Mouse (Mus musculus) kidney, adult 2 months (tissue): ENCODE data around the gene Tapbpl. TPM values are rescaled to one million over a fixed set of nuclear protein-coding genes. Genes with fewer than 3 reads are reported as not detected.
A peak's percentile ranks its signal among the peaks of the same experiment; 100 is the strongest.
"Not testable (repeated sequence)": the region's sequence is repeated elsewhere in the genome, so short reads cannot be mapped to it uniquely, and the experiment has no call there.

ENCODE experiments used
- DNase-seq: peaks from one replicate; pipeline ENCODE4 v3.0.0; 2021
- H3K27ac ChIP-seq: fragments of 200-500 bp; 2 replicates; pipeline ENCODE4 v1.5.1; 2012; ENCODE audit warnings: low read depth, low read length, control low read depth, inconsistent platforms; ENCODE audit not compliant: insufficient read depth
- H3K27me3 ChIP-seq: fragments of 200-500 bp; replicated peaks from 2 replicates; pipeline ENCODE4 v1.6.1; 2012; ENCODE audit warnings: mild to moderate bottlenecking, moderate library complexity, low read length, inconsistent platforms; ENCODE audit not compliant: control insufficient read depth, insufficient read depth
- H3K36me3 ChIP-seq: fragments of 200-500 bp; 2 replicates; pipeline ENCODE4 v1.6.1; 2012; ENCODE audit warnings: mild to moderate bottlenecking, moderate library complexity, low read length, inconsistent platforms; ENCODE audit not compliant: control insufficient read depth, insufficient read depth
- H3K4me1 ChIP-seq: fragments of 200-500 bp; 2 replicates; pipeline ENCODE4 v1.6.1; 2011; ENCODE audit warnings: low read length; ENCODE audit not compliant: control insufficient read depth, insufficient read depth
- H3K4me3 ChIP-seq: fragments of 200-500 bp; 2 replicates; pipeline ENCODE4 v1.5.1; 2011; ENCODE audit warnings: mild to moderate bottlenecking, low read depth, low read length, control low read depth; ENCODE audit not compliant: insufficient read depth
- CTCF ChIP-seq: fragments of 200-500 bp; conservative IDR thresholded peaks from 2 replicates; pipeline ENCODE4 v1.5.1; 2011; ENCODE audit warnings: low read depth, mild to moderate bottlenecking, control low read depth, low read length, moderate library complexity, mixed read lengths; ENCODE audit not compliant: insufficient read depth, insufficient read length
- POLR2A ChIP-seq: fragments of 200-500 bp; IDR thresholded peaks from one replicate; pipeline ENCODE4 v1.6.1; 2011; ENCODE audit warnings: low read depth, low read length, control low read depth
- WGBS: fragments of 180-500 bp; shearing (Covaris S2); methylation state at CpG from one replicate; pipeline ENCODE4 v1.1.7; 2018; 5-methylcytosine and 5-hydroxymethylcytosine counted together
- polyA plus RNA-seq: library from polyadenylated mRNA; depleted of rRNA; stranded (reverse); fragments of >200 nt; gene quantifications from 2 replicates; pipeline ENCODE4 v1.2.3, GENCODE M21; 2012

Gene Tapbpl
- polyA plus RNA-seq, 1 experiment = 16.4 TPM

GRCm38 (mm10) chr6:125267469-125267868 lies 35.8 kb upstream of the Tapbpl start:
- DNase-seq = no peak

GRCm38 (mm10) chr6:125266600-125266999 lies 34.9 kb upstream of the Tapbpl start:
- not testable (repeated sequence) for H3K36me3 ChIP-seq, DNase-seq, H3K27ac ChIP-seq, H3K27me3 ChIP-seq, H3K4me3 ChIP-seq, H3K4me1 ChIP-seq
- 71% methylated on average over 6 of the region's 6 CpGs for WGBS

More at GRCm38 (mm10) chr6:125267469-125267868, 35.8 kb upstream of the Tapbpl start:
- Histone ChIP-seq H3K4me1 (peaks cover 3% of the 10 kb centered on the region; the same call in 1 of the 2 replicates), H3K27ac (no peak overlapping the region), H3K4me3 (no peak overlapping the region), H3K27me3 (no peaks in the 10 kb centered on the region), H3K36me3 (no peaks in the 10 kb centered on the region)
- 79% methylated on average over 3 of the region's 3 CpGs for WGBS
- TF ChIP-seq CTCF (no peak), POLR2A (no peak)

- 71% methylated on average over 13 of the region's 13 CpGs for WGBS
- Histone ChIP-seq H3K4me1 (no peaks in the 10 kb centered on the region), H3K27me3 (no peaks in the 10 kb centered on the region), H3K4me3 (no peak overlapping the region), H3K36me3 (no peaks in the 10 kb centered on the region), H3K27ac (no peak overlapping the region)
- no peak for DNase-seq
- no peak for TF ChIP-seq POLR2A
- TF ChIP-seq CTCF = no peak
These were observed 34.4 kb upstream of the Tapbpl start for GRCm38 (mm10) chr6:125266091-125266490.

- TF ChIP-seq CTCF = no peak
- TF ChIP-seq POLR2A = no peak
- H3K27me3 ChIP-seq = no peaks in the 10 kb centered on the region
- no peaks in the 10 kb centered on the region for H3K4me1 ChIP-seq
- H3K36me3 ChIP-seq = no peaks in the 10 kb centered on the region
- no peak overlapping the region for H3K27ac ChIP-seq
- no peak overlapping the region for H3K4me3 ChIP-seq
- WGBS = 56% methylated on average over 10 of the region's 10 CpGs
- no peak for DNase-seq
These were observed 33.6 kb upstream of the Tapbpl start for GRCm38 (mm10) chr6:125265239-125265638.

GRCm38 (mm10) chr6:125264219-125264618 lies 32.6 kb upstream of the Tapbpl start:
- H3K4me1 ChIP-seq = no peaks in the 10 kb centered on the region
- no peaks in the 10 kb centered on the region for H3K27me3 ChIP-seq
- H3K27ac ChIP-seq = no peak overlapping the region
- H3K36me3 ChIP-seq = no peaks in the 10 kb centered on the region
- DNase-seq = no peak
- WGBS = 84% methylated on average over 9 of the region's 9 CpGs
- H3K4me3 ChIP-seq = no peak overlapping the region
- TF ChIP-seq POLR2A (no peak), CTCF (no peak)

GRCm38 (mm10) chr6:125260006-125260555 lies 28.4 kb upstream of the Tapbpl start:
- H3K36me3 ChIP-seq = no peaks in the 10 kb centered on the region
- DNase-seq = no peak
- H3K27ac ChIP-seq = no peak overlapping the region
- H3K4me3 ChIP-seq = no peak overlapping the region
- TF ChIP-seq CTCF = no peak
- no peak for TF ChIP-seq POLR2A
- WGBS = 84% methylated on average over 10 of the region's 10 CpGs
- H3K27me3 ChIP-seq = no peaks in the 10 kb centered on the region
- H3K4me1 ChIP-seq = peaks cover 17% of the 10 kb centered on the region

GRCm38 (mm10) chr6:125256222-125256966 lies 24.7 kb upstream of the Tapbpl start:
- Histone ChIP-seq H3K4me1 (peaks cover 23% of the 10 kb centered on the region), H3K4me3 (no peak overlapping the region), H3K27me3 (no peaks in the 10 kb centered on the region), H3K27ac (peak overlapping the region; percentile 91), H3K36me3 (no peaks in the 10 kb centered on the region)
- TF ChIP-seq CTCF = no peak
- no peak for TF ChIP-seq POLR2A
- 53% methylated on average over 8 of the region's 8 CpGs for WGBS
- DNase-seq = peak; percentile 90
